Mouse (Mus musculus) megakaryocyte progenitor cell, adult 5-6 weeks (primary cell): ENCODE measurements at regions not wholly inside any gene's neighbourhood (a gene's known extent, or its start where the extent isn't known, plus 50 kb on each side); places are given as distances from the start of the nearest gene placed in this dataset.

Experiments
- ATAC-seq: replicated peaks from 2 replicates; pipeline ENCODE4 v1.8.0; 2016; ENCODE audit warnings: mild to moderate bottlenecking, moderate TSS enrichment, inconsistent platforms; ENCODE audit not compliant: poor library complexity

DNA sequence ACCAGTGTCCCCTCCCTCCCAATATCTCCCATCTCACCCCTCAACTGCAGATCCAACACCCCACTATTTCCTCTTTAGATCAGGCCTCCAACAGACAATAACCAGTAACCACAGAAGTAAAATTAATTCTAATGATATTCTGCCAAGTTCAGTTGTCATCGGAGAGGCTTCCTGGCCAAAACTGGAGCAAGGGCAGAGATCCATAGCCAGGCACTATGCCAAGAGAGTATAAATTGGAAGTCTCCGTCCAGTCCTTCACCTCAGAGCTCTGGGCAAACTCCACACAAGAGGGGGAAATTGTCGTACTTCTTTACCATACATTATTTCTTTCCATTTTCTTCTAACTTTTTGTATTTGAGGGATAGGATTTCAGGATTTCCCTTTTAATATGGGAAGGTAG is 1353.4 kb upstream of the Aga start:
- ATAC-seq: no peak

- peak; percentile 79 for ATAC-seq
These were observed 1314.6 kb upstream of the Aga start for GRCm38 (mm10) chr8:52196934-52197333.

DNA sequence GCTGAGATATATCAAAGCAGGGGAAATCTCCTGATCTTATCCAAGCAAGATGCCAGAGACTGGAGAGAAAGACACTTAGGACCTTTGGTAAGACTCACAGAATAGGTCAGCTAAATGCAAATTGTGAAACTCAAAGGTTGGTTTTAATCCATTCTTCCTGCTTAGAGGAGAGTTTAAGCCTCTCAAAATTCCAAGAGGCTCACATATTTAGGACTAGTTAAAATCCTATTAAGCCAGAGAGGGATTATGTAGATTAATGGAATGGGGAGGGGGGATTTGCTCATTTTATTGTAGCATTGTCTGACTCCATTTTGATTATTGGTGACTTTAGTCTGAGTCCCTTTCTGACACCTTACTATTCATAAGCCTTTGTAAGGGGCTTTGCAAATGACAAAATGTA is 1284.0 kb upstream of the Aga start:
- ATAC-seq: no peak

DNA sequence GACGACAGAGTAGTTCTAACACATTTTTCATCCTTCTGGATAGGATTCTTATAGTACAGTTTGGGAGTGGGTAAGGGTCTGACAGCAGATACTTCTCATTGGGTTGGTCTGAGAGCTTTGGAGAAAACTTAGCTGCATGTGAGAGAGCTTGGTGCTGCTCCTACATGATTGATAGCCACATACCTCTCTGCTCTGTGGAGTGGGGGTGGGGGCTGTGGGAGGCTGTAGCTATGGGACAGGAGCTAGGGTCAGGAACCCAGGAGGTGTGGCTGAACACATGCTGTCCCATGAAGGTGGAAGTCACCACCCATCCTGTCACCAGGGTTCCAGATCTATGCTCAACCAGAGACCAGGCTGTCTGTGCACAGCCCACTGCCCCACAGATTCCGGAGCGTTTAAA is 1255.5 kb upstream of the Aga start:
- no peak for ATAC-seq
